Mouse (Mus musculus) ES-E14 (cell line): ENCODE results near the gene Snf8.

Experiments
- CHD2 ChIP-seq: IDR thresholded peaks from 2 replicates; pipeline ENCODE4 v1.6.1; 2014; ENCODE audit warnings: mild to moderate bottlenecking, low read depth, low read length, inconsistent platforms
- HCFC1 ChIP-seq: IDR thresholded peaks from 2 replicates; pipeline ENCODE4 v1.6.1; 2012; ENCODE audit warnings: low read length, inconsistent platforms, borderline replicate concordance; ENCODE audit not compliant: insufficient read depth
- MAFK ChIP-seq: IDR thresholded peaks from 2 replicates; pipeline ENCODE4 v1.6.1; 2014; ENCODE audit warnings: mild to moderate bottlenecking, low read depth, low read length, inconsistent platforms; ENCODE audit not compliant: insufficient read depth
- ZC3H11A ChIP-seq: IDR thresholded peaks from 2 replicates; pipeline ENCODE4 v1.6.1; 2012; ENCODE audit warnings: low read depth, mild to moderate bottlenecking, inconsistent platforms, low read length, borderline replicate concordance
- ZNF384 ChIP-seq: IDR thresholded peaks from 2 replicates; pipeline ENCODE4 v1.6.1; 2012; ENCODE audit warnings: low read depth, low read length, inconsistent platforms

DNA sequence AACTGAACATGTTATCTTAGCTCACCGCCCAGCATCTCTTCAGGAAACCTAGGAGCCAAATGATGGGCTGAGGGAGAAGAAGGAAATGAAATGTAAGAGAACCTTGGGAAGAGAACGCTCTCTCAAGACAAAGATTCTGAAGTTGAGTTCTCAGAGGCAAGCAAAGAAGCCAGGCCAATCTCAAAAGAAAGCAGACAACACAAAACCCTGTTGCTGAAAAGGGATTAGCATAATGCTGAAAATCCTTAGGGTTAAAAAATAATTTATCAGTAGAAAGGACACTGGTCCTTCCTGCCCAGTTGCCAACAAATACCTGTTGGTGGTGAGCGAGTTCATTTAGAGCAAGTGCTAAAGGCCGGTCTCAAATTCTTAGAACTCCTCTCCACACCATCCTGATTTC, 44.3 kb upstream of the Snf8 start:
- TF ChIP-seq HCFC1 = no peak
- no peak for TF ChIP-seq ZNF384
- TF ChIP-seq CHD2 = no peak
- TF ChIP-seq MAFK = no peak
- no peak for TF ChIP-seq ZC3H11A
